Mouse (Mus musculus) bone marrow, adult 2 months (tissue): ENCODE measurements around the gene Cdh23.

ENCODE experiments used
- CTCF ChIP-seq: fragments of 200-500 bp; IDR thresholded peaks from 2 replicates; pipeline ENCODE4 v1.5.1; 2011; ENCODE audit warnings: low read length, control low read depth; ENCODE audit not compliant: control insufficient read depth, insufficient read depth
- POLR2A ChIP-seq: fragments of 200-500 bp; IDR thresholded peaks from 2 replicates; pipeline ENCODE4 v1.6.1; 2011; ENCODE audit warnings: low read depth, mild to moderate bottlenecking, control low read depth, low read length, borderline replicate concordance; ENCODE audit not compliant: control insufficient read depth

GRCm38 (mm10) chr10:60558491-60558927, 137.8 kb downstream of the Cdh23 start:
- TF ChIP-seq CTCF, result no peak
- no peak for TF ChIP-seq POLR2A
